Mouse (Mus musculus): ENCODE data around the gene Ddx24. TPM values are rescaled to one million over a fixed set of nuclear protein-coding genes. Genes with fewer than 3 reads are reported as not detected.
A peak's percentile ranks its signal among the peaks of the same experiment; 100 is the strongest.

Ddx24 gene
- polyA plus RNA-seq, 1 experiment from 2014 or later: 77.4 TPM

- 47% methylated on average over 2 of the region's 2 CpGs for WGBS
- peaks cover 13% of the 10 kb centered on the region for H3K27me3 ChIP-seq (replicated peaks)
Observed at GRCm38 (mm10) chr12:103367171-103367570, 58.5 kb downstream of the Ddx24 start.

GRCm38 (mm10) chr12:103362336-103362735, 63.3 kb downstream of the Ddx24 start:
- 29% methylated on average over 3 of the region's 3 CpGs for WGBS
- Histone ChIP-seq H3K9me3 (no peaks in the 10 kb centered on the region), H3K4me2 (no peak overlapping the region), H3K4me1 (peaks cover 30% of the 10 kb centered on the region), H3K4me3 (no peak overlapping the region), H3K36me3 (no peaks in the 10 kb centered on the region), H3K27me3 (replicated peaks) (no peaks in the 10 kb centered on the region), H3K9ac (no peak overlapping the region), H3K27ac (replicated peaks) (peak overlapping the region; percentile 8; the same call in 1 of the 2 replicates)
- ATAC-seq (ENCODE audit: extremely low read depth, insufficient number of reproducible peaks, low FRiP score, low TSS enrichment): no peak

More at GRCm38 (mm10) chr12:103367171-103367570, 58.5 kb downstream of the Ddx24 start:
- H3K36me3 ChIP-seq: no peaks in the 10 kb centered on the region
- no peak overlapping the region for H3K4me2 ChIP-seq
- ATAC-seq (ENCODE audit: extremely low read depth, insufficient number of reproducible peaks, low FRiP score, low TSS enrichment): no peak
- H3K9me3 ChIP-seq: no peaks in the 10 kb centered on the region
- H3K27ac ChIP-seq (replicated peaks): no peak overlapping the region
- H3K9ac ChIP-seq: no peak overlapping the region; the same call in 1 of the 2 replicates
- H3K4me3 ChIP-seq: no peak overlapping the region
- peaks cover 15% of the 10 kb centered on the region for H3K4me1 ChIP-seq

GRCm38 (mm10) chr12:103361539-103362307, 63.9 kb downstream of the Ddx24 start:
- Histone ChIP-seq H3K4me2 (no peak overlapping the region), H3K36me3 (no peaks in the 10 kb centered on the region), H3K9ac (no peak overlapping the region), H3K4me1 (peaks cover 30% of the 10 kb centered on the region), H3K27ac (replicated peaks) (peak overlapping the region; percentile 8; the same call in 1 of the 2 replicates), H3K9me3 (no peaks in the 10 kb centered on the region), H3K4me3 (no peak overlapping the region), H3K27me3 (replicated peaks) (no peaks in the 10 kb centered on the region)
- WGBS: 79% methylated on average over 17 of the region's 17 CpGs
- ATAC-seq (ENCODE audit: extremely low read depth, insufficient number of reproducible peaks, low FRiP score, low TSS enrichment): no peak

GRCm38 (mm10) chr12:103360812-103361211, 64.8 kb downstream of the Ddx24 start:
- Histone ChIP-seq H3K27me3 (replicated peaks) (no peaks in the 10 kb centered on the region), H3K4me2 (no peak overlapping the region), H3K9ac (no peak overlapping the region), H3K4me3 (no peak overlapping the region), H3K36me3 (no peaks in the 10 kb centered on the region), H3K27ac (replicated peaks) (no peak overlapping the region), H3K4me1 (peaks cover 38% of the 10 kb centered on the region), H3K9me3 (no peaks in the 10 kb centered on the region)
- no peak for ATAC-seq (ENCODE audit: extremely low read depth, insufficient number of reproducible peaks, low FRiP score, low TSS enrichment)
- WGBS: 79% methylated on average over 8 of the region's 8 CpGs

- WGBS: 39% methylated on average over 4 of the region's 4 CpGs
- no peak overlapping the region for H3K27ac ChIP-seq (replicated peaks)
- no peak overlapping the region for H3K4me3 ChIP-seq
- no peaks in the 10 kb centered on the region for H3K9me3 ChIP-seq
- H3K9ac ChIP-seq: no peak overlapping the region
- ATAC-seq (ENCODE audit: extremely low read depth, insufficient number of reproducible peaks, low FRiP score, low TSS enrichment): no peak
- H3K4me1 ChIP-seq: peaks cover 53% of the 10 kb centered on the region
- H3K4me2 ChIP-seq: no peak overlapping the region
- H3K36me3 ChIP-seq: no peaks in the 10 kb centered on the region
- H3K27me3 ChIP-seq (replicated peaks): no peaks in the 10 kb centered on the region
Observed at GRCm38 (mm10) chr12:103358951-103359801, 66.5 kb downstream of the Ddx24 start.

GRCm38 (mm10) chr12:103358216-103358615, 67.4 kb downstream of the Ddx24 start:
- no peak for ATAC-seq (ENCODE audit: extremely low read depth, insufficient number of reproducible peaks, low FRiP score, low TSS enrichment)
- H3K9me3 ChIP-seq: no peaks in the 10 kb centered on the region
- H3K36me3 ChIP-seq: no peaks in the 10 kb centered on the region
- H3K27me3 ChIP-seq (replicated peaks): no peaks in the 10 kb centered on the region
- H3K4me2 ChIP-seq: no peak overlapping the region
- no peak overlapping the region for H3K4me3 ChIP-seq
- WGBS: 42% methylated on average over 8 of the region's 8 CpGs
- 0 out of 2 replicates have a peak overlapping the region, but pooled peaks have one; percentile 5 for H3K27ac ChIP-seq (replicated peaks)
- H3K9ac ChIP-seq: 0 out of 2 replicates have a peak overlapping the region, but pooled peaks have one; percentile 30
- H3K4me1 ChIP-seq: peaks cover 62% of the 10 kb centered on the region

Other genes with a start within 250 kb of the Ddx24 start
- gene Prima1, start 183.7 kb downstream of the Ddx24 start, polyA plus RNA-seq (2015; fragmentation: Nextera tagmentation; extraction: Ambion mirVana): 0.19 TPM in 1 of 2 replicates, not detected in the other
- gene Fam181a, start 114.9 kb downstream of the Ddx24 start, polyA plus RNA-seq (2015; fragmentation: Nextera tagmentation; extraction: Ambion mirVana): not detected in 2 replicates
- 164 and 183 TPM in 2 replicates for gene Asb2, start 69.8 kb downstream of the Ddx24 start, polyA plus RNA-seq (2015; fragmentation: Nextera tagmentation; extraction: Ambion mirVana)
- 13.8 and 15.8 TPM in 2 replicates for gene Otub2, start 37.1 kb downstream of the Ddx24 start, polyA plus RNA-seq (2015; fragmentation: Nextera tagmentation; extraction: Ambion mirVana)
- 0.39 and 0.60 TPM in 2 replicates for gene 9330161L09Rik, start 18.0 kb downstream of the Ddx24 start, polyA plus RNA-seq (2015; fragmentation: Nextera tagmentation; extraction: Ambion mirVana)
- 32.9 and 33.9 TPM in 2 replicates for gene Ifi27, start 8.4 kb upstream of the Ddx24 start, polyA plus RNA-seq (2015; fragmentation: Nextera tagmentation; extraction: Ambion mirVana)
- gene Ifi27l2a, start 17.9 kb upstream of the Ddx24 start, polyA plus RNA-seq (2015; fragmentation: Nextera tagmentation; extraction: Ambion mirVana): 10.6 and 11.5 TPM in 2 replicates
- gene Ifi27l2b, start 31.4 kb upstream of the Ddx24 start, polyA plus RNA-seq (2015; fragmentation: Nextera tagmentation; extraction: Ambion mirVana): not detected in 2 replicates
- 0.19 and 0.31 TPM in 2 replicates for gene Ppp4r4, start 106.5 kb upstream of the Ddx24 start, polyA plus RNA-seq (2015; fragmentation: Nextera tagmentation; extraction: Ambion mirVana)
- 0.16 and 1.0 TPM in 2 replicates for gene Serpina10, start 205.6 kb upstream of the Ddx24 start, polyA plus RNA-seq (2015; fragmentation: Nextera tagmentation; extraction: Ambion mirVana)
- gene Serpina6, start 231.4 kb upstream of the Ddx24 start, polyA plus RNA-seq (2015; fragmentation: Nextera tagmentation; extraction: Ambion mirVana): 4.5 and 45.8 TPM in 2 replicates

Measured in heart, embryonic 13.5 days (tissue).